Mouse (Mus musculus): ENCODE measurements around the gene Fst. TPM values are rescaled to one million over a fixed set of nuclear protein-coding genes. Genes with fewer than 3 reads are reported as not detected.

Fst gene
- polyA plus RNA-seq, 1 experiment from 2014 or later: 2.2 TPM

Other genes starting within 250 kb of the Fst start
- gene Ndufs4, start 70.7 kb downstream of the Fst start, polyA plus RNA-seq (2014; fragmentation: Nextera tagmentation; extraction: Ambion mirVana): 324 and 417 TPM in 2 replicates

Measured in kidney, embryonic 14.5 days (tissue).